Mouse (Mus musculus) R1 (cell line): ENCODE results near the gene Obscn.

Experiments
- DNase-seq: peaks from one replicate; pipeline ENCODE4 v3.0.0-alpha.2; 2018; ENCODE audit warnings: low read depth, low spot score

Gene Obscn

GRCm38 (mm10) chr11:59141772-59142370 lies 5.7 kb upstream of the Obscn start:
- DNase-seq, result peak; percentile 65

DNA sequence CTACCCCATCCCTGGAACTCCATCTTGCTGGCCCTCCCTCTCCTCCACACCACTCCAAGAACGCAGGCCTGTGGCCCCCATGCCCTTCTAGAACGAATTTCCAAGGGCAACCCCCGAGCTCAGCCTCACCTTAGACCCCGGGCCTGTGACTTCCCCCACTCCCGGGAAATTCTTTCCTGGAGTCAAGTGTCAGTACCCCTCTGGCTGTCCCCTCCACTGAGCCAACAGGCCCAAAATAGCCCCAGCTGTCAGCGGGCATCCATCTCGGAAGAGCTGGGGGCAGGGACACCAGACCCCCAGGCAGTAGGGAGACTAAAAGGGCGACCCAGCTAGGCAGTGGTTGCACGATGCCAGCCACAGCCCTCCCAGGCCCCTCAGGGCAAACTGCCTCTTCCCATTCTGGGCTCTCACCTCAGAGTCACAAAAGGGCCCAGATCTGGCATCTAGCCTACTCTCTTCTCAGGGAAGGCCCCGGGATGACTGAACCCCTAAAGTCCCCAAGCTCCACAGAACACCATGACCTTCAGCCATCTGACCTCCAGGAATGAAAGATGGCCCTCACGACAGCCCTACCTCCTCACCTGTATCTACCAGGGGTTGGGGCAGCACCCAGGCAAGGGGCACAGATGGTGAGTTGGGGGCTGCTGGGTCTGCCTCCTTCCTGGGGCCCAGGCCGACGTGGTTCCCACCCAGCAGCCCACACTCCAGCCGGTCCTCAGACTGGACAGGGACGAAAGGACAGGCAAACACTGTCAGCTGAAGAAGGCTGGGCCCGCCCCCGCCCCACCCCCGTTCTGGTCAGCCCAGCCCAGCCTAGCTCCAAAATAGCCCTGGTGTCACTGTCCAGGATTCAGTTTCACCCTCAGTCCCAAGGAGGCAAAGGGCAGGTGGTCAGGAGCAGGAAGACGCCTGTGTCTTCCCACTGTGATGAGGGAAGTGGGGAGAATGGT lies 2.6 kb upstream of the Obscn start:
- DNase-seq, result no peak

- no peak for DNase-seq
Observed at GRCm38 (mm10) chr11:59136994-59137706, 948 bp upstream of the Obscn start.

DNA sequence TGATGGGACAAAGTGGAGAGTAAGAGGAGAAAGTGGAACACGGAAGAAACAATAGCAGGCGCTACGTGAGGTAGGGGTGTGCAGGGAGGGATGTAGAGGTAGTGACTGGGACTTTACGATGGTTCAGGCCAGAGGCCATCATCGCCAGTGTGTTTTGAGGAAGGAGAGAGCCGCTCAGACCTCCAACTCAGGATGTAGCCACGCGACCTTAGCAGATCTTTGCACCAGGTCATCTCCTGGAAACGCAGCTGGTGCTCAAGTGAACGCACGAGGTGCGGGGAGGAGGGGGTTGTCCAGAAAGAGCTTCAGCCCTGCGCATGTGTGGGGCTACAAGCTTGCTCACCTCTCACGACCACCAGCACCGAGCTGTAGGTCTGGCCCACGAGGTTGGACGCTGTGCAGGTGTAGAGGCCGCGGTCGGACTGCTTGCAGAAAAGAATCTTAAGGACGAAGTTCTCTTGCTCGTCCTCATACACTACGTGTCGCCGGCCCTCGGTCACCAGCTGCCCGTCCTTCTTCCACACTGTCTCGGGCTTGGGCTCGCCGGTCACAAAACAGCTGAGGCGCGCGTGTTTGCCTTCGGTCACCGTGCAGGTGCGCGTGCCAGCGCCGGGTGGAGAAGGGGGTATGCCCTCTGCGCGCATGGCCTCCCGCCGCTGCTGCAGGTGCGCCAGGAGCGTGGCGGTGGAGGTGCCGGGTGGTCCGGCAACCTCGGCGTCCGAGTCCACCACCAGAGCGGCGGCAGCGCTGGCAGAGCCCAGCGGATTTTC lies 966 bp downstream of the Obscn start:
- peak; percentile 38 for DNase-seq

- peak; percentile 33 for DNase-seq
Observed at GRCm38 (mm10) chr11:59134373-59134997, 1.7 kb downstream of the Obscn start.

GRCm38 (mm10) chr11:59132065-59132464 lies 4.1 kb downstream of the Obscn start:
- DNase-seq, result no peak

DNA sequence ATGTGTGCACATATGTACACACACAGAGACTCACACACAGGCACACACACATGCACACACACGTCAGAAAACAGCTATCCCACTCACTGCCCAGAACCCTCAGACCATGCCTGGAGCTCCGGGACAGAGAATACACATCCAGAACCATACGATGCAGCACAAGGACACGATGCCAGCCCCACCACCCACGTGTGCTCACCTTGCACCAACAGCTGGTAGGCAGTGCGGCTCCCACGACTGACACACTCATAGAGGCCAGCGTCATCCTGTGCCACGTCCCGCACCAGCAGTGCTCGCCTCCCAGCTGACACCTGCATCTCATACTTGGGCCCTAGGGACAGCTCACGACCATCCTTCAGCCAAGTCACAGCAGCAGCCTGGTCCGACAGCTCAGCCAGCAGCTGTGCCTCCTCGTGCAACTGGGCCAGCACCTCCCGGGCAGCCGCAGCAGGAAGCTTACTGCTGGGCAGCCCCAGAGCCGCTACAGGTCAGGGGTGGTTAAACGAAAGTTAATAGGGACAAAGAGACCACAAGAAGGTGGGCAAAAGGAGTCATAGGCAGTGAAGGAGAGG lies 4.8 kb downstream of the Obscn start:
- DNase-seq, result no peak

DNA sequence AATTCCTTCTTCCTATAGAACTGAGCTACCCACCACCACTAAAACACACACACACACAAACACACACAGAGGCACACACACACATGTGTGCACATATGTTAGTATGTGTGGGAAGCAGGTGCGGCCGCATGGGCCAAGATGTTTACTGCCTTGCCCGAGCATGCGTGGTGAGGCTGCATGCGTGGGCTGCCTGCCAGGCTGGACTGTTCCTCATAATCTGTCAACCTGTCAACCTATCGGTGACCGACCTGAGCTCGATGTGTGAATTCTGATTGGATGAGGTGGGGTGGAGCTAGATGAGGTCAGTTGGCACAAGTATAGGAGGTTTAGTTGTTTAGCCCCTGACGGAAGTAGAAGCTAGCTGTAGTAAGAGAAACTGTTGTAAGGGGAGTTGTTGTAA lies 5.4 kb downstream of the Obscn start:
- peak; percentile 33 for DNase-seq

GRCm38 (mm10) chr11:59105945-59106344 lies 30.3 kb downstream of the Obscn start:
- DNase-seq, result peak; percentile 61

- DNase-seq, result peak; percentile 59
Observed at GRCm38 (mm10) chr11:59102324-59102723, 33.9 kb downstream of the Obscn start.

GRCm38 (mm10) chr11:59098339-59098738 lies 37.9 kb downstream of the Obscn start:
- peak; percentile 78 for DNase-seq

DNA sequence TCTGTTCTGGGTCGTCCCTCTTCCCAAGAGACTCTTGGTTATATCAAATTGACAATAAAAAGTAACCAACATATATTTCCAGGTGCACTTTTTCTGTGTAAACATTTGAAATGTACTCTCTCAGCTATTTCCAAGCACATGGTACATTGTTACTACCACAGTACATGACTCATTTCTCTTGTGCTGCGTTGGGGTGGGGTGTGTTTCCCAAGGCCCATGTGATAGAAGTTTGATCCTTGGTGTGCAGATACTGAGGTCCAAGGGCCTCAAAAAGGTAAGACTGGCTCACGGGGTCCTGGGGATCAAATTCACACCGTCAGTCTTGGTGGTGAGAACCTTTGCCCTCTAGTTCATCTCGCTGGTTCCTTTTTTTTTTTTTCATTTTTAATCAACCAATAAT lies 38.4 kb downstream of the Obscn start:
- no peak for DNase-seq

DNA sequence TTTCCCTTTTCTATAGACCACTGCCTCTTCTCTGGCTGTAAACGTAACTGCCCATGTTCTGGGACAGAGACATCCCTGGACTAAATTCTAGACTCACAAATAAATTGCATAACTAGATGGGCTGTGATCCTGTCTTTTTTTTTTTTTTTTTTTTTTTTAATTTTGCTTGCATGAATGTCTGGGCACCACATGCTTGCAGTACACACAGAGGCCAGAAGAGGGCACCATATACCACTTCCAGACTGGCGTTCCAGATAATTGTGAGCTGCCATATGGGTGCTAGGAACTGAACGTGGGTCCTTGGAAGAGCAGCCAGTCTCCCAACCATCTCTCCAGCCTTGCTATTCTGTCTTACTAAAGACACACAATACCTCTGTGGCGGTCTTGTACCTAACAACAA lies 42.0 kb downstream of the Obscn start:
- peak; percentile 72 for DNase-seq

- no peak for DNase-seq
Observed at GRCm38 (mm10) chr11:59087581-59087980, 48.6 kb downstream of the Obscn start.

DNA sequence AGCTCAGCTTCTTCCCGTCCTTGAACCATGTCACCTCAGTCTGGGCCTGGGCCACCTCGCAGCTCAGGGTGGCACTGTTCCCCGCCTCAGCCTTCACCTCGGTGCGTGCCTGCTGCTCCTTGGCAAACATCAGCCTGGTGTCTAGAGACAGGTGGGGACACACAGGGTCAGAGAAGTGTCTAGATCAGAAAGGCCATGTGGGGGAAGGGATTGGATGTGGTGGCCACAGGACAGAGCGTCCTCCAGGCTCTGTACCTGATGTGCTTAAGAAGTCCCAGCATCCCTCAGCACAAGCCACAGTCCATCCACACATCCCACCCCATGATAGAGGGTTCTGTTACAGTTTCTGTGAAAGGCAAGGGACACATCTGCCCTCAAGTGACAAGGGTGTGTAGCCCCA lies 51.0 kb downstream of the Obscn start:
- DNase-seq, result no peak

DNA sequence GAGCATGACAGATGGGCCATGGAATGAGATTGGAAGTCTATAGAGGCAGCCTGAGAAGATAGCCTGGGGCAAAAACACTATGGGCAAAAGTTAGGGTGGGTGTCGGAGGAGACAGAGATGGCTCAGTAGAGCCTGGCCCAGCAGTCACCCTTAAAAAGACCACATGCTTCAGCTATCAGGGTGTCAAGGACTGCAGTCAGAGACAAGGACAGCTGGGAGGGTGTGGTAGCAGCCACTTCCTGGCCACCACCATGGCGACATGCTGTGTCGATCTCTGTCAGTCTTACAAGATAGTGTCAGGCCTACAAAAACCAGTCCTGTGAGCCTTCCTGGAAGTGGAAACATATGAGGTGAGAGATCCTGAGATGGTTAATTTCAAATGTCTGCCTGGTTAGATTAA lies 53.1 kb downstream of the Obscn start:
- DNase-seq, result no peak

DNA sequence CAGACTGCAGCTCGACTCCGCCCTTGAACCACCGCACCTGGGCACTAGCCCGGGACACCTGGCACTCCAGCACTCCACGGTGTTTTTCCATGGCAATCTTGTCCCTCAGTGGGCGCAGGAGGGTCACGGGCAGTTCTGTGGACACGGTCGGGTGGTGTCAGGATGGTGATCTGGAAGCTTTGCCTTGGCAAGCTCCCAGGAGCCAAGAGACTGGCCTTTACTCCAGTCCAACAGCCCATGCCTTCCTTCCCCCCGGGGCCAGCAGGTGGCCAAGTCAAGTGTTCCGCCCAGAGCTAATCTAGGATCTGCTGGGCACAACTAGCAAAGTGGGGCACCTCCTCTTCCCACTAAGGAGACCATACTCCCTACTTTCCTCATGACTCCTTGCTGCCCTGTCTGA lies 57.9 kb downstream of the Obscn start:
- no peak for DNase-seq

GRCm38 (mm10) chr11:59070321-59070720 lies 65.9 kb downstream of the Obscn start:
- no peak for DNase-seq

GRCm38 (mm10) chr11:59068922-59069321 lies 67.3 kb downstream of the Obscn start:
- no peak for DNase-seq

DNA sequence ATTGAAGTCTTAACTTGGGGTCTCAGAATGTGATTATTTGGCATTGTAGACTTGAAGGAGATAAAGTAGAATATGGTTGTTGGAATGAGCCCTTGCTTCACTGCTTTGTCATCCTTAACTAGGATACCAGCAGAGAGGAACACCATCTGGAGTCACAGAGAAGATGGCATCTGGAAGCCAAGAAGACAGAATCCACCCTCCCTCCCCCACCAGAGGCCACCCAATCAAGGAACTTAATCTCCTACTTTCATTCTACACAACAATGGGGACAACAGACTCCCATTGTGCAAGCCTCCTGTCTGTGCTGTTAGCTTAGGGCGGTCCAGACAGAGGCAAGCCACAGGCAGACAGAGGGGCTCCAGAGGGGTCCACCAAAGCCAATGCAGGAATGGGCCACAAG lies 67.8 kb downstream of the Obscn start:
- peak; percentile 40 for DNase-seq

GRCm38 (mm10) chr11:59067921-59068320 lies 68.3 kb downstream of the Obscn start:
- no peak for DNase-seq
